In the genomic region with DNA sequence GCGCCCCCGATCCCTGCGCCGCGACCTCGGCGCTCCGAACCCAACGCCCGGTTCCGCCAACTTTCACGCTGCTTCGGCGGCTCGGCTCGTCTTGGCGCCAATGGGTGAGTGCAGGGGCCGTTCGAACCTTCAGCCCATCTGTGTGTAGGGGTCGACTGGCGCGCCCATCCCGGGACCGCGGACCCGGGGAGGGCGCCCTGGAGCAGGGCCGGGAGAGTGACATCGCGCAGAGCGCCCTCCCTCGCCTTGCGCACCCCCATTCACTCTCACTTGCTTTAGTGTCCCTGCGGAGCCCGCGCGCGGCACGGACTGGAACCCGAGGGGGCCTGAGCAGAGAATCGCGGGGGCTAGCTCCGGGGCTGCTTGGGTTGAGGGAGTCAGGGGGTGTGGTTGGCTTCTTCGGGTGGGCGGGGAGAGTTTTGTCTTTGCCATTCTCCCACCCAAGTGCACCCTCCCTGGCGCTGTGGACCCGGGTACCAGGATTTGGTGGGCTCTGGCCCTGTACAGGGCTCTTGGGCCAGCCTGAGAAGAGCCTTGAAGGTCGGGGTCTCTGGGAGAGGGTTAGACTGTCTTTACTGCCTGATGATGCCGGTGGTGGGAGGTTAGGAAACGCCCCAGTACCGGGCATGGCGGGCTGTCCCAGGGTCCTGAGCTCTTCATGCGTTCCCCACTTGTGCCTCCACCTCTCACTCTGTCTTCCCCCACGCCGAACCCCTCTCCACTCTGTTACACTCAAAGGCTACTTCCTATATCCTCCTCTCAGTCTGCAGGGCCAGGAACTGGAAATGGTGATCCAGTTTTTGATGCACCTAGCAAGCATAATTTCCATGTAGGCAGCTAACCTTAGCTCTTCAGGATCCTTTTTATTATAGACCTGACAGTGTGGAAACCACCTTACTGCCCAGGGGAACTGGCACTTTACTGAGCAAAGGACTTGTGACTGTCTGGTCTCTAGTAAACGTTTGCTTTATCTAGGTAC, we compare ENCODE assay signal across 8 mouse cellular contexts. TPM values are rescaled to one million over a fixed set of nuclear protein-coding genes. Genes with fewer than 3 reads are reported as not detected.
DNase-seq lines count a peak whose midpoint lies in the region; ATAC-seq and TF ChIP-seq lines count a peak whose summit lies in the region.

No protein-coding gene starts in this region.

- no peaks in the 10 kb centered on the region for H3K36me3 ChIP-seq in forebrain, postnatal 0 days (ENCODE audit: insufficient read depth)
- H3K36me3 ChIP-seq in intestine, embryonic 16.5 days (ENCODE audit: control insufficient read depth, insufficient read depth, low read length): no peaks in the 10 kb centered on the region
- no peaks in the 10 kb centered on the region for H3K36me3 ChIP-seq in liver, embryonic 13.5 days

- H3K9ac ChIP-seq in forebrain, postnatal 0 days: peak overlapping the region; percentile 60
- peak overlapping the region; percentile 72 for H3K9ac ChIP-seq in intestine, embryonic 16.5 days (ENCODE audit: low read depth, low read length)
- H3K9ac ChIP-seq in liver, embryonic 13.5 days: peak overlapping the region; percentile 79

- H3K4me3 ChIP-seq in cerebellum, adult 2 months (replicated peaks; ENCODE audit: insufficient read depth, low read depth, low read length): peak overlapping the region; percentile 58
- H3K4me3 ChIP-seq in forebrain, postnatal 0 days (ENCODE audit: low read depth, low read length): peak overlapping the region; percentile 53
- peak overlapping the region; percentile 58 for H3K4me3 ChIP-seq in intestine, embryonic 16.5 days (ENCODE audit: low read length)
- peak overlapping the region; percentile 70 for H3K4me3 ChIP-seq in liver, embryonic 13.5 days (replicated peaks)

- WGBS in cerebellum, adult 2 months: 13% methylated on average over 37 of the region's 56 CpGs
- 29% methylated on average over 54 of the region's 56 CpGs for WGBS in forebrain, postnatal 0 days
- 17% methylated on average over 48 of the region's 56 CpGs for WGBS in intestine, embryonic 16.5 days
- 11% methylated on average over 54 of the region's 56 CpGs for WGBS in liver, embryonic 13.5 days (ENCODE audit: insufficient replicate concordance)

- peak; percentile 5 for DNase-seq in urinary bladder, postnatal 14 days (ENCODE audit: low spot score)
- DNase-seq in urinary bladder, postnatal 4 days (ENCODE audit: low spot score in 2 of 2): no peak
- peak; percentile 17 to 26 for DNase-seq in cerebellum, adult 2 months
- peak; percentile 33 for DNase-seq in forebrain, postnatal 0 days
- no peak for DNase-seq in liver, embryonic 13.5 days
- DNase-seq in neural tube, embryonic 10.5 days (ENCODE audit: extremely low spot score, low spot score): peak; percentile 55
- DNase-seq in thymus, postnatal 0 days (ENCODE audit: low spot score): peak; percentile 46

- TF ChIP-seq POLR2A in cerebellum, adult 2 months (IDR thresholded peaks at IDR 0.05; ENCODE audit: borderline replicate concordance, insufficient read depth, low read length): no peak

- H3K4me2 ChIP-seq in forebrain, postnatal 0 days (ENCODE audit: low read depth): peak overlapping the region; percentile 59
- peak overlapping the region; percentile 71 for H3K4me2 ChIP-seq in intestine, embryonic 16.5 days (ENCODE audit: low read depth, low read length)
- peak overlapping the region; percentile 91 for H3K4me2 ChIP-seq in liver, embryonic 13.5 days

- H3K9me3 ChIP-seq in forebrain, postnatal 0 days (ENCODE audit: low read length): no peaks in the 10 kb centered on the region
- no peaks in the 10 kb centered on the region for H3K9me3 ChIP-seq in intestine, embryonic 16.5 days (ENCODE audit: control insufficient read depth, low read length)
- no peaks in the 10 kb centered on the region for H3K9me3 ChIP-seq in liver, embryonic 13.5 days (replicated peaks)

- TF ChIP-seq CTCF in cerebellum, adult 2 months (IDR thresholded peaks at IDR 0.05; ENCODE audit: borderline replicate concordance, insufficient read depth, low read depth, low read length): no peak
- peak; percentile 36 for TF ChIP-seq CTCF in forebrain, postnatal 0 days (IDR thresholded peaks at IDR 0.05; ENCODE audit: low read depth)

- no peaks in the 10 kb centered on the region for H3K4me1 ChIP-seq in cerebellum, adult 2 months (ENCODE audit: control insufficient read depth, insufficient read depth, low read length)
- no peaks in the 10 kb centered on the region for H3K4me1 ChIP-seq in forebrain, postnatal 0 days (ENCODE audit: insufficient read depth)
- H3K4me1 ChIP-seq in intestine, embryonic 16.5 days (ENCODE audit: control insufficient read depth, insufficient read depth, low read length): no peaks in the 10 kb centered on the region
- H3K4me1 ChIP-seq in liver, embryonic 13.5 days (replicated peaks): peaks cover 19% of the 10 kb centered on the region

- no peak overlapping the region for H3K27ac ChIP-seq in cerebellum, adult 2 months (ENCODE audit: insufficient read depth, low read length)
- peak overlapping the region; percentile 70 for H3K27ac ChIP-seq in forebrain, postnatal 0 days (ENCODE audit: low read depth, low read length)
- H3K27ac ChIP-seq in intestine, embryonic 16.5 days (ENCODE audit: low read length): peak overlapping the region; percentile 74
- H3K27ac ChIP-seq in liver, embryonic 13.5 days: peak overlapping the region; percentile 69

- peak; percentile 61 for ATAC-seq in forebrain, postnatal 0 days
- peak; percentile 73 for ATAC-seq in intestine, embryonic 16.5 days
- ATAC-seq in liver, embryonic 13.5 days (ENCODE audit: low read depth): peak; percentile 67

- H3K27me3 ChIP-seq in cerebellum, adult 2 months (ENCODE audit: control insufficient read depth, insufficient read depth, low read length): no peaks in the 10 kb centered on the region
- H3K27me3 ChIP-seq in forebrain, postnatal 0 days (ENCODE audit: insufficient read depth, low read length): no peaks in the 10 kb centered on the region; the same call in 1 of the 2 replicates
- H3K27me3 ChIP-seq in intestine, embryonic 16.5 days (replicated peaks; ENCODE audit: control insufficient read depth, insufficient read depth, low read length): peaks cover 3% of the 10 kb centered on the region; the same call in 1 of the 2 replicates
- H3K27me3 ChIP-seq in liver, embryonic 13.5 days: no peaks in the 10 kb centered on the region

RNA-seq across cellular contexts. Expression of a gene that starts 0.8 kb away (rescaled TPM):
- polyA plus RNA-seq in cerebellum, adult 2 months (2012; rRNA removed): 16.3 and 18.0 TPM in 2 replicates
- total RNA-seq in forebrain, postnatal 0 days (2014; rRNA removed): 52.8 and 58.8 TPM in 2 replicates
- polyA plus RNA-seq in forebrain, postnatal 0 days (2015; fragmentation: Nextera tagmentation; extraction: Ambion mirVana): 35.0 and 46.7 TPM in 2 replicates
- polyA plus RNA-seq in intestine, embryonic 16.5 days (2015; fragmentation: Nextera tagmentation; extraction: Ambion mirVana): 18.8 and 20.8 TPM in 2 replicates
- polyA plus RNA-seq in liver, embryonic 13.5 days (2015; fragmentation: Nextera tagmentation; extraction: Ambion mirVana): 10.7 and 14.3 TPM in 2 replicates
- polyA plus RNA-seq in thymus, postnatal 0 days (2015; fragmentation: Nextera tagmentation; extraction: Ambion mirVana): 190 and 200 TPM in 2 replicates

Comparison
In these comparisons a context has a peak if more than half of its experiments do, and no peak if none do; other contexts are left out.
1. DNase-seq: peak in urinary bladder, postnatal 14 days (single experiment), cerebellum, adult 2 months (2 of 2), forebrain, postnatal 0 days (single experiment), neural tube, embryonic 10.5 days (single experiment) and thymus, postnatal 0 days (single experiment); none in urinary bladder, postnatal 4 days (0 of 2) and liver, embryonic 13.5 days (single experiment).
2. Peak in every context shown above with its lines, with median percentiles within 50 percentile points of each other: H3K4me3 ChIP-seq, ATAC-seq, H3K4me2 ChIP-seq and H3K9ac ChIP-seq.